In the genomic region with DNA sequence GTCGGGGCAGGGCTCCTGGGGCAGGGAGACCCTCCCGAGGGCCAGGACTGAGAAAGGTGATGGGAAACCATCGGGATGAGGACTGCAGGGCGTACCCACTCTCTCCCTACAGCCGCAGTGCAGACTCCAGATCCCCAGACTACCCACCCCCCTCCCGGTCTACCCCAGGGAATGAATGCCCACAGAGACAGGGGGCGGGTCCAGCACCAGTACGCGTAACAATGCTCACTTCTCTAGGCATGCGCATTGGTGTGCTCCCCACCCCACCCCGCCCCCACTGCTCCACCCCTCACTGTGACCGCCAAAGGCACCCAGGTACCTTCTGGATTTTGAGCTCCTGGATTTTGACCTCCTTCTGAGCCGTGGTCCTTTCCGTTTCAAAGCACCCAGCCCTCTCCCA, we compare ENCODE assay signal across 19 mouse cellular contexts. TPM values are rescaled to one million over a fixed set of nuclear protein-coding genes. Genes with fewer than 3 reads are reported as not detected.
A peak's percentile ranks its signal among the peaks of the same experiment; 100 is the strongest.
DNase-seq lines count a peak whose midpoint lies in the region; ATAC-seq and TF ChIP-seq lines count a peak whose summit lies in the region.
"Had no signal": no experiment of that assay in that cellular context is flagged by ENCODE, and none has a peak within 500 bp of the region (broad histone marks: within the 10 kb centered on the region; RNA-seq: fewer than 3 reads in every experiment).

No protein-coding gene starts in this region.

- H3K27ac ChIP-seq in testis, adult 2 months (ENCODE audit: control insufficient read depth, insufficient read depth, low read depth, low read length), result peak overlapping the region; percentile 69
- H3K27ac ChIP-seq in forebrain, postnatal 0 days (ENCODE audit: low read depth, low read length), result no peak overlapping the region
- H3K27ac ChIP-seq in midbrain, embryonic 12.5 days (replicated peaks), result no peak overlapping the region
- H3K27ac ChIP-seq: heart, embryonic 15.5 days; liver, embryonic 14.5 days had no signal

- WGBS in forebrain, postnatal 0 days, result 38% methylated on average over 14 of the region's 14 CpGs
- 52% methylated on average over 13 of the region's 14 CpGs for WGBS in midbrain, embryonic 12.5 days

- H3K9ac ChIP-seq in forebrain, postnatal 0 days, result no peak overlapping the region
- 0 out of 2 replicates have a peak overlapping the region, but pooled peaks have one; percentile 25 for H3K9ac ChIP-seq in midbrain, embryonic 12.5 days (replicated peaks)
- H3K9ac ChIP-seq: heart, embryonic 15.5 days; liver, embryonic 14.5 days had no signal

- no peak for TF ChIP-seq CTCF in testis, adult 2 months (IDR thresholded peaks at IDR 0.05; ENCODE audit: control insufficient read depth, insufficient read depth, insufficient replicate concordance, low read depth, low read length)
- TF ChIP-seq CTCF in forebrain, postnatal 0 days (IDR thresholded peaks at IDR 0.05; ENCODE audit: low read depth), result no peak

- H3K4me3 ChIP-seq in testis, adult 2 months (ENCODE audit: control insufficient read depth, low read depth, low read length), result peak overlapping the region; percentile 86
- H3K4me3 ChIP-seq in forebrain, postnatal 0 days (ENCODE audit: low read depth, low read length), result peak overlapping the region; percentile 14
- peak overlapping the region; percentile 17; the same call in 1 of the 2 replicates for H3K4me3 ChIP-seq in midbrain, embryonic 12.5 days
- H3K4me3 ChIP-seq: heart, embryonic 15.5 days had no signal

- H3K4me1 ChIP-seq in testis, adult 2 months (ENCODE audit: control insufficient read depth, insufficient read depth, low read length), result peaks cover 12% of the 10 kb centered on the region
- 0 out of 2 replicates have a peak, but pooled peaks cover 7% of the 10 kb centered on the region for H3K4me1 ChIP-seq in forebrain, postnatal 0 days (ENCODE audit: insufficient read depth)
- H3K4me1 ChIP-seq in midbrain, embryonic 12.5 days, result peaks cover 37% of the 10 kb centered on the region

- no peaks in the 10 kb centered on the region for H3K9me3 ChIP-seq in forebrain, postnatal 0 days (ENCODE audit: low read length)
- H3K9me3 ChIP-seq in midbrain, embryonic 12.5 days, result no peaks in the 10 kb centered on the region
- H3K9me3 ChIP-seq: heart, embryonic 15.5 days had no signal

- H3K4me2 ChIP-seq in forebrain, postnatal 0 days (ENCODE audit: low read depth), result peak overlapping the region; percentile 34
- H3K4me2 ChIP-seq in midbrain, embryonic 12.5 days (replicated peaks), result peak overlapping the region; percentile 82
- H3K4me2 ChIP-seq: heart, embryonic 15.5 days had no signal

- peak; percentile 47; the same call in 1 of the 2 replicates for ATAC-seq in forebrain, postnatal 0 days
- ATAC-seq in midbrain, embryonic 12.5 days (ENCODE audit: low FRiP score, low read depth), result no peak
- ATAC-seq in megakaryocyte, adult 5-6 weeks (ENCODE audit: poor library complexity, severe bottlenecking), result no peak
- ATAC-seq: Patski had no signal

- H3K36me3 ChIP-seq in testis, adult 2 months (ENCODE audit: control insufficient read depth, insufficient read depth, low read length), result no peaks in the 10 kb centered on the region
- no peaks in the 10 kb centered on the region for H3K36me3 ChIP-seq in forebrain, postnatal 0 days (ENCODE audit: insufficient read depth)
- H3K36me3 ChIP-seq in midbrain, embryonic 12.5 days, result peaks cover 42% of the 10 kb centered on the region

- no peak for DNase-seq in testis, postnatal 10 days (ENCODE audit: low spot score)
- DNase-seq in forebrain, postnatal 0 days, result no peak
- no peak for DNase-seq in gastrocnemius, postnatal 4 days (ENCODE audit: low spot score in 2 of 2)
- no peak for DNase-seq in adrenal gland, postnatal 36 days
- no peak for DNase-seq in left cerebral cortex, adult 9 months (ENCODE audit: low spot score in 2 of 2)
- DNase-seq: B cell, adult 2 months; cerebellum, adult 8-10 months; gastrocnemius, postnatal 36 days; kidney, postnatal 10 days; layer of hippocampus, adult 9-11 months; left cerebral cortex, postnatal 4 days; lung, postnatal 14 days had no signal

- TF ChIP-seq POLR2A in testis, adult 2 months (IDR thresholded peaks at IDR 0.05; ENCODE audit: control insufficient read depth, low read depth, low read length), result peak; percentile 85; the same call in 1 of the 2 replicates

- H3K27me3 ChIP-seq in testis, adult 2 months (ENCODE audit: control insufficient read depth, insufficient read depth, low read length), result no peaks in the 10 kb centered on the region
- H3K27me3 ChIP-seq in forebrain, postnatal 0 days (ENCODE audit: insufficient read depth, low read length), result no peaks in the 10 kb centered on the region
- H3K27me3 ChIP-seq in midbrain, embryonic 12.5 days, result no peaks in the 10 kb centered on the region
- H3K27me3 ChIP-seq: heart, embryonic 15.5 days; Patski had no signal

RNA-seq across cellular contexts. Expression of a gene that starts 3.4 kb away (rescaled TPM):
- 3,527 and 3,682 TPM in 2 replicates for polyA plus RNA-seq in testis, adult 2 months (2012; rRNA removed)
- 3.8 and 5.4 TPM in 2 replicates for total RNA-seq in forebrain, postnatal 0 days (2014; rRNA removed)
- polyA plus RNA-seq in forebrain, postnatal 0 days (2015; fragmentation: Nextera tagmentation; extraction: Ambion mirVana), result 10.1 and 10.6 TPM in 2 replicates
- polyA plus RNA-seq in midbrain, embryonic 12.5 days (2016; fragmentation: Nextera tagmentation; extraction: Ambion mirVana), result 71.6 and 73.8 TPM in 2 replicates
- total RNA-seq in megakaryocyte, adult 5-6 weeks (2015), result 6.3 and 6.5 TPM in 2 replicates
- 3.5 and 5.4 TPM in 2 replicates for total RNA-seq in megakaryocyte, adult 5-6 weeks (2017)
- 1 to 10 TPM; 1.5 to 3.0 TPM for total RNA-seq in gastrocnemius, postnatal 4 days (2021)
- 1 to 10 TPM in 1 of 2 experiments, under 1 TPM in 1; 0.66 to 1.7 TPM for total RNA-seq in adrenal gland, postnatal 36 days (2021)

RNA-seq across cellular contexts. Expression of a gene that starts 10.5 kb away (rescaled TPM):
- 75.3 and 88.8 TPM in 2 replicates for polyA plus RNA-seq in testis, adult 2 months (2012; rRNA removed)
- 100 and 104 TPM in 2 replicates for total RNA-seq in forebrain, postnatal 0 days (2014; rRNA removed)
- 99.3 and 111 TPM in 2 replicates for polyA plus RNA-seq in forebrain, postnatal 0 days (2015; fragmentation: Nextera tagmentation; extraction: Ambion mirVana)
- polyA plus RNA-seq in midbrain, embryonic 12.5 days (2016; fragmentation: Nextera tagmentation; extraction: Ambion mirVana), result 154 and 164 TPM in 2 replicates
- 64.8 and 83.6 TPM in 2 replicates for total RNA-seq in megakaryocyte, adult 5-6 weeks (2015)
- 104 and 111 TPM in 2 replicates for total RNA-seq in megakaryocyte, adult 5-6 weeks (2017)
- total RNA-seq in gastrocnemius, postnatal 4 days (2021), result 10 to 100 TPM; 48.2 to 56.1 TPM
- total RNA-seq in adrenal gland, postnatal 36 days (2021), result 10 to 100 TPM; 83.4 to 97.0 TPM

RNA-seq across cellular contexts. Expression of a gene that starts 10.6 kb away (rescaled TPM):
- 77.4 and 82.4 TPM in 2 replicates for polyA plus RNA-seq in testis, adult 2 months (2012; rRNA removed)
- total RNA-seq in forebrain, postnatal 0 days (2014; rRNA removed), result 13.5 and 19.2 TPM in 2 replicates
- polyA plus RNA-seq in forebrain, postnatal 0 days (2015; fragmentation: Nextera tagmentation; extraction: Ambion mirVana), result 16.2 and 19.9 TPM in 2 replicates
- 58.6 and 58.8 TPM in 2 replicates for polyA plus RNA-seq in midbrain, embryonic 12.5 days (2016; fragmentation: Nextera tagmentation; extraction: Ambion mirVana)
- 76.6 and 79.4 TPM in 2 replicates for total RNA-seq in megakaryocyte, adult 5-6 weeks (2015)
- total RNA-seq in megakaryocyte, adult 5-6 weeks (2017), result 75.8 and 87.0 TPM in 2 replicates
- 1 to 10 TPM; 8.0 to 10.0 TPM for total RNA-seq in gastrocnemius, postnatal 4 days (2021)
- 10 to 100 TPM; 28.2 to 29.8 TPM for total RNA-seq in adrenal gland, postnatal 36 days (2021)

RNA-seq across cellular contexts. Expression of a gene that starts 22.9 kb away (rescaled TPM):
- 51.5 and 58.7 TPM in 2 replicates for polyA plus RNA-seq in testis, adult 2 months (2012; rRNA removed)
- 57.4 and 73.2 TPM in 2 replicates for total RNA-seq in forebrain, postnatal 0 days (2014; rRNA removed)
- polyA plus RNA-seq in forebrain, postnatal 0 days (2015; fragmentation: Nextera tagmentation; extraction: Ambion mirVana), result 44.7 and 45.0 TPM in 2 replicates
- polyA plus RNA-seq in midbrain, embryonic 12.5 days (2016; fragmentation: Nextera tagmentation; extraction: Ambion mirVana), result 9.6 and 10.0 TPM in 2 replicates
- total RNA-seq in megakaryocyte, adult 5-6 weeks (2015), result 2.8 and 5.2 TPM in 2 replicates
- 2.4 and 7.0 TPM in 2 replicates for total RNA-seq in megakaryocyte, adult 5-6 weeks (2017)
- total RNA-seq in gastrocnemius, postnatal 4 days (2021), result 1 to 10 TPM in 1 of 2 experiments, under 1 TPM in 1; 0.61 to 1.1 TPM
- total RNA-seq in adrenal gland, postnatal 36 days (2021), result 1 to 10 TPM; 3.7 to 6.9 TPM

RNA-seq across cellular contexts. Expression of a gene that starts 25.5 kb away (rescaled TPM):
- polyA plus RNA-seq in testis, adult 2 months (2012; rRNA removed), result 276 and 291 TPM in 2 replicates
- 5.5 and 6.2 TPM in 2 replicates for total RNA-seq in forebrain, postnatal 0 days (2014; rRNA removed)
- 2.5 and 4.1 TPM in 2 replicates for polyA plus RNA-seq in forebrain, postnatal 0 days (2015; fragmentation: Nextera tagmentation; extraction: Ambion mirVana)
- 0.63 and 0.92 TPM in 2 replicates for polyA plus RNA-seq in midbrain, embryonic 12.5 days (2016; fragmentation: Nextera tagmentation; extraction: Ambion mirVana)
- total RNA-seq in megakaryocyte, adult 5-6 weeks (2015), result 0.13 and 1.5 TPM in 2 replicates
- total RNA-seq in megakaryocyte, adult 5-6 weeks (2017), result 0.26 and 0.53 TPM in 2 replicates
- 1 to 10 TPM in 1 of 2 experiments, under 1 TPM in 1; 0.26 to 1.6 TPM for total RNA-seq in gastrocnemius, postnatal 4 days (2021)
- total RNA-seq in adrenal gland, postnatal 36 days (2021), result under 1 TPM; 0.33 to 0.43 TPM
- total RNA-seq: monocyte, adult 5-6 weeks had no signal

Comparison
In these comparisons a context has a peak if more than half of its experiments do, and no peak if none do; other contexts are left out.
1. H3K4me3 ChIP-seq: peak in every context shown above with its lines; median percentile 86 in testis, adult 2 months; 17 in midbrain, embryonic 12.5 days; 14 in forebrain, postnatal 0 days.